Mouse (Mus musculus): ENCODE measurements around the gene Urb2. TPM values are rescaled to one million over a fixed set of nuclear protein-coding genes. Genes with fewer than 3 reads are reported as not detected.

Urb2 gene
- polyA plus RNA-seq, 1 experiment from 2014 or later: 5.7 TPM

MicroRNAs within 50 kb of the gene (microRNA counts, 519-probe panel; counts per million panel counts)
- not detected for microRNA mmu-miR-1967

Small RNA genes lying within 50 kb of the gene (microRNA-seq; reads per million reads assigned to microRNA genes)
- not detected for gene Mir1967

Other genes starting within 250 kb of the Urb2 start
- 69.8 and 75.8 TPM in 2 replicates for gene Rab4a, start 215.5 kb upstream of the Urb2 start, polyA plus RNA-seq (2014; fragmentation: Nextera tagmentation; extraction: Ambion mirVana)
- 4.5 and 4.6 TPM in 2 replicates for gene Ccsap, start 161.3 kb upstream of the Urb2 start, polyA plus RNA-seq (2014; fragmentation: Nextera tagmentation; extraction: Ambion mirVana)
- 3.7 and 5.5 TPM in 2 replicates for gene Acta1, start 126.8 kb upstream of the Urb2 start, polyA plus RNA-seq (2014; fragmentation: Nextera tagmentation; extraction: Ambion mirVana)
- 17.9 and 33.7 TPM in 2 replicates for gene Nup133, start 72.2 kb upstream of the Urb2 start, polyA plus RNA-seq (2014; fragmentation: Nextera tagmentation; extraction: Ambion mirVana)
- gene Abcb10, start 38.4 kb upstream of the Urb2 start, polyA plus RNA-seq (2014; fragmentation: Nextera tagmentation; extraction: Ambion mirVana): 15.6 and 18.4 TPM in 2 replicates
- gene Taf5l, start 111 bp upstream of the Urb2 start, polyA plus RNA-seq (2014; fragmentation: Nextera tagmentation; extraction: Ambion mirVana): 23.3 and 29.9 TPM in 2 replicates
- gene Galnt2, start 209.9 kb downstream of the Urb2 start, polyA plus RNA-seq (2014; fragmentation: Nextera tagmentation; extraction: Ambion mirVana): 65.8 and 70.1 TPM in 2 replicates